Mouse (Mus musculus) myocyte (in vitro differentiated cells): ENCODE data around the gene Gm20388.

ENCODE experiments used
- CEBPB ChIP-seq: IDR thresholded peaks from 2 replicates; pipeline ENCODE4 v1.6.1; 2011; ENCODE audit warnings: mild to moderate bottlenecking, moderate library complexity; ENCODE audit not compliant: poor library complexity, insufficient read depth, severe bottlenecking
- E2F4 ChIP-seq: IDR thresholded peaks from one replicate; pipeline ENCODE4 v1.6.1; 2011; ENCODE audit warnings: mild to moderate bottlenecking, control low read depth, moderate library complexity; ENCODE audit not compliant: insufficient read depth
- MAX ChIP-seq: IDR thresholded peaks from one replicate; pipeline ENCODE4 v1.6.1; 2011; ENCODE audit warnings: low read depth, mild to moderate bottlenecking, control low read depth
- MYOD1 ChIP-seq, 3 experiments: IDR thresholded peaks; one replicate each; pipeline ENCODE4 v1.6.1; 2011; ENCODE audit warnings: control low read depth in 2 of 3, low read depth in 2 of 3, mild to moderate bottlenecking in 2 of 3, moderate library complexity in 1 of 3; ENCODE audit not compliant: insufficient read length in 2 of 3, control insufficient read depth in 1 of 3
- MYOG ChIP-seq, 3 experiments: IDR thresholded peaks; one replicate each; pipeline ENCODE4 v1.6.1; 2011; ENCODE audit warnings: control low read depth in 2 of 3, low read depth in 2 of 3, mild to moderate bottlenecking in 2 of 3; ENCODE audit not compliant: insufficient read length in 2 of 3, control insufficient read depth in 1 of 3, insufficient read depth in 1 of 3
- POLR2A ChIP-seq: IDR thresholded peaks from one replicate; pipeline ENCODE4 v1.6.1; 2011; ENCODE audit warnings: low read depth, mild to moderate bottlenecking, control low read depth, moderate library complexity; ENCODE audit not compliant: insufficient read length
- POLR2AphosphoS2 ChIP-seq: IDR thresholded peaks from one replicate; pipeline ENCODE4 v1.6.1; 2011; ENCODE audit warnings: low read depth, control low read depth; ENCODE audit not compliant: insufficient read length
- REST ChIP-seq: IDR thresholded peaks from one replicate; pipeline ENCODE4 v1.6.1; 2011; ENCODE audit warnings: mild to moderate bottlenecking, control low read depth, moderate library complexity; ENCODE audit not compliant: insufficient read depth, insufficient read length
- SRF ChIP-seq: IDR thresholded peaks from one replicate; pipeline ENCODE4 v1.6.1; 2011; ENCODE audit warnings: low read depth; ENCODE audit not compliant: control insufficient read depth, insufficient read length
- TCF12 ChIP-seq: IDR thresholded peaks from one replicate; pipeline ENCODE4 v1.6.1; 2011; ENCODE audit warnings: mild to moderate bottlenecking, control low read depth; ENCODE audit not compliant: poor library complexity, insufficient read depth, severe bottlenecking
- TCF3 ChIP-seq: IDR thresholded peaks from one replicate; pipeline ENCODE4 v1.6.1; 2011; ENCODE audit warnings: low read depth, control low read depth; ENCODE audit not compliant: insufficient read length
- USF1 ChIP-seq: IDR thresholded peaks from one replicate; pipeline ENCODE4 v1.6.1; 2011; ENCODE audit warnings: low read depth, mild to moderate bottlenecking, control low read depth, moderate library complexity

GRCm38 (mm10) chr8:122727412-122727811, 2816.8 kb downstream of the Gm20388 start:
- no peak for TF ChIP-seq POLR2A
- TF ChIP-seq E2F4, result no peak
- TF ChIP-seq MYOD1 (IDR thresholded peaks at IDR 0.05; ENCODE audit: control insufficient read depth in 1 of 3, insufficient read length in 2 of 3, low read depth in 2 of 3), result no peak
- TF ChIP-seq POLR2AphosphoS2, result no peak
- TF ChIP-seq TCF12, result no peak
- TF ChIP-seq TCF3, result no peak
- TF ChIP-seq SRF, result no peak
- TF ChIP-seq USF1, result no peak
- TF ChIP-seq CEBPB, result no peak
- no peak for TF ChIP-seq MAX
- TF ChIP-seq MYOG (IDR thresholded peaks at IDR 0.05; ENCODE audit: control insufficient read depth in 1 of 3, insufficient read depth in 1 of 3, insufficient read length in 2 of 3, low read depth in 2 of 3), result no peak
- no peak for TF ChIP-seq REST
